Mouse (Mus musculus) layer of hippocampus, adult 11-12 months (tissue): ENCODE results near the gene Atg7.

Experiments
- DNase-seq: peaks from one replicate; pipeline ENCODE4 v3.0.0; 2022; ENCODE audit warnings: low spot score

Atg7 gene

DNA sequence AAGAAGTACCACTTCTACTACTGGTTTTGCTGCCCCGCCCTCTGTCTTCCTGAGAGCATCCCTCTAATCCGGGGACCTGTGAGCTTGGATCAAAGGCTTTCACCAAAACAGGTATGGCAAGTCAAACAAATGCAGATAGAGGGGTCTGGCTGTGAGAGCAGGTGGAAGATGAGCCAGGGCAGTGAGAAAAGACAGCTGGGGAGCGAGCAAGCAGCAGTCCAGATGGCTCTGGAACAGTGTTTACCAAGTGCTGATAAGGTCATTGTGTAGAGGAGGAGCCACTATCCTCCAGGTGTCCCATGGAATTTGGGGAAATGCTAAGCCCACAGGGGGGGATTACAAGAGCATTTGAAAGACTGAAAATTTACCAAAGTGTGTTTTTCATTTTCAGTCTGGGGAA is 41.5 kb downstream of the Atg7 start:
- DNase-seq: no peak

DNA sequence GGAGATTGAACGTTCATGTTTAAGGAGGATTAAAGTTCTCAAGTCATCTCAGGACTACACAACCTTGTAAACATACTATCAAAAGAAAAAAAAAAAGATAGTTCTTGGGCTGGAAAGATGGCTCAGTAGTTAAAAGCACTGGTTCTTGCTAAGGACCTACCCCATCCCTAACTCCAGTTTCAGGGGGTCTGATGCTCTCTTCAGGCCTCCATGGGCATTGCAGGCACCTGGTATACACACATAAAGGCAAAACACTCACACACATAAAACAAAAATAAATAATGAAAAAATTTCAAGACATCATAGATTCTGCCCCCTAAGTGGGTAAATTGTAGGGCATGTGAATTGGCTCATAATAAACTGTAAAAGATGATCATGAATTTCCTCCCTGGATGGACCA is 42.5 kb downstream of the Atg7 start:
- DNase-seq: no peak

DNA sequence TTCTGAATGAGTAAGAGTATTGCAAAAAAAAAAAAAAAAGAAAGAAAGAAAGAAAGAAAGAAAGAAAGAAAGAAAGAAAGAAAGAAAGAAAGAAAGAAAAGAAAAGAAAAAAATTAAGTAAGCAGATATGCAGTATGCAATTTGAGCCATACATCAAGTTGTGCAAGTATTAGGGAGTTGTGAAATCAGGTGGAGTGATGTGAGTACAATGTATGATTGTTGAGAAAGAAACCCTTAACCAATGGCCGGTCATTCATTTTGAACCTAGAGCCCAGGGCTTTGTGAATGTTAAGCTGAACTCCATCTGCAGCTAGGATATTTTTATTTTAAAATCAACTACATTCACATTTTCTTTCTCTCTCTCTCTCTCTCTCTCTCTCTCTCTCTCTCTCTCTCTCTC is 44.1 kb downstream of the Atg7 start:
- no peak for DNase-seq

DNA sequence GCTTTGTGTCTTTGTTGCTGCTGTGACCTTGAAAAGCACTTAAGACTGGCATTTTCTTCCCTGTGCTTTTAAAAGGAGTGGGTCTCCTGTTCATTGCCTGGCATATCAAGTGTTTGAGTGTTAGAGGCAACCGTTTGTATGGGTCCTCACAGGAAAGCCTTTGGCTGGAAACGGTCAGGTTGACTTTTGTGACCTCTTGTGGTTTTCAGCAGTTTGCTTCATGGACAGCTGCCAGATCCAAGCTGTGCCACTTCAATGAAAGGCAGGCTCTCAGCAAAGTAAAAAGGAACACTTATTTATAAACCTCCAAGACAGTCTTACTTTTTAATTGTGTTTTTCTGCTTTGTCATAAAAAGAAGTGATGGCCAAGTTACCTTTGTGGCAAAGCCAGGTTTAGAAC is 47.8 kb downstream of the Atg7 start:
- DNase-seq: no peak

DNA sequence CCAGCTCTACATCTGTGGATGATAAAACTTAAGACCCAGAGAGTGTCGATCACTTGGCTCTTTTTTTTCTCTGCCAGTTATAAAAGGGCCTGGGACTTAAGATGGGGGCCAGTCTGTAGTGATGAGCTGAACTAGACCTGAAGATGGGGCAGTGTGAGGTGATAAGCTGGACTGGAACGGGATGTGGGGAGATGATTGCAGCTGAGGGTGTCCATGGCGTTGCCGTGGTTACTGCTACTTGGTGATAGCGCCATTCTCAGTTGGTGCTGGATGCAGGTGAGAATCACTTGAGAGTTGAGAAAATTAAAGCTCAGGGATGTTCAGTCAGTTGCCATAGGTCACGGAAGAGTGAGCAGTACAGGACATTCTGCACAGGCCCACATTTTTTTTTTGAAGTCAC is 48.6 kb downstream of the Atg7 start:
- DNase-seq: no peak

DNA sequence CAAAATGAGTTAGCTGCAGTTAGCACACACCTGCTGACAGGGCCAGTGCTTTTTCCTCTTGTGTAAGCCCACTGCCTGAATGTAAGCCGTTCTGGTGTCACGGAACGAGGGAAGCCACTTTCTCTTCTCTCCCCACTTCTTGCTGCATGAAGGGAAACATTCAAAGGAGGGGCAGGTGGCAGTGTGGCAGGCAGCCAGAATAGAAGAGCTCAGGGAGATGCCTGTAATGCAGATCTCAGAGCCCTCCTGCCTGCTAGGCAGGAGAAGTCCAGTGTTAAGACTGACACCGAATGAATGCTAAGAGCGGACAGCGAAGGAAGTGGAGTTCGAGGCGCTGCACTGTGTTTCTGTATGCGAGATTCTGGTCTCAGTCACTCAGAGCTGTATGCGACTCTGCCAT is 49.8 kb downstream of the Atg7 start:
- no peak for DNase-seq

DNA sequence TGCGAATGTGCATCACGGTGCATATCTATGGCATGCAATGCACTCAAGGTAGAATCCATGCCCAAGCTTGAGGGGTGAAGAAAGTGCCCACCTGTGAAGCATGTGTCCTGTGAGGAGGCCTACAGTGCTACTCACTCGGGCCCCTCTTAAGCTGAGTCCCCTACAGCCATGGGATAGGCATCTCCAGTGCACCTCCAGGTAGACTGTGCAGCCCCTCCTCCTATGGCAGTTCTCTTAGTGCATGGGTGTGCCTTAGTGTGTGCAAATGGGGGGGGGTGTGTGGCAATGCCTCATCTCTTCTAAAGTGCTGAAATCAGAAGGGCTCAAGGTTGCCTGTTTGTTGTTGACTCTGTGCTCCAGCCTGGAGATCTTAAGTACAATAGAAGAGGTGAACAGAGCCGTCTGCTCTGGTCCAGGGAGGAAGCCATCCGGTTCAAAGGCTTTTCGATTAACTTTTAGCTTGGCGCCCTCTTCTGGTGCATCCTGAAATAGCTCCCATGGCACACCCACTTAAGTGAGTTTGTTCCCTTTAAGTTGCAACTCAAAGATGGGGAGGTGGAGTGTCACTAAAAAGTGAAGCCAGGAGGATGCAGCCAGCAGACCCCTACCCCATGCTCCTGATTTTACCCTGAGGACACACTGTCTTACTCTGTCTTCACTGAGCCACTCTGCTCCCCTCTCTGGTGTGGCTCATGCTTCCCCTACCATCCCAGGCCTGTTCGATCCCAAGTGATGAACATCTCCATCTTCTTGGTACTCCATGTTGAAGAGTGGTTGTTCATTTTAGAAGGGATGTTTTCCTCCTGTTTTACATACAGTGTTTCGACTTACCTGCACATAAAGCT is 55.0 kb downstream of the Atg7 start:
- peak; percentile 80 for DNase-seq

DNA sequence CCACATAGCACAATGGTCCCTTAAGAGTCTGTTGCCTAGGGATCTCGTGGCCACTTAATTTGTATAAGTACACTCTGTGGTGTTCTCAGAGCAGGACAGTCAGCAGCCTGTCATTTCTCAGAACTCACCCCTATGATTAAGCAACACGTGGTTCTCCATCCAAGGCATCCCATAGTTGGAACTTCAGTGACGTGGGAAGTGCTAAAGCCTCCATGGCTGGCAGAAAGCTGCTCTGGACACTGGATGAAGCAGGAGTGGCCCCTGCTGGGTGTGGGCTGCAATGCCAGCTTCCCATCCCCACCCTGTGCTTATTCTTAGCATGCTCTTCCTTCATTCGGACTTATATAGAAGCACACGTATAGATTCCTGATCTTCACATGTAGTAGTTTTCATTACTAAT is 55.7 kb downstream of the Atg7 start:
- no peak for DNase-seq

DNA sequence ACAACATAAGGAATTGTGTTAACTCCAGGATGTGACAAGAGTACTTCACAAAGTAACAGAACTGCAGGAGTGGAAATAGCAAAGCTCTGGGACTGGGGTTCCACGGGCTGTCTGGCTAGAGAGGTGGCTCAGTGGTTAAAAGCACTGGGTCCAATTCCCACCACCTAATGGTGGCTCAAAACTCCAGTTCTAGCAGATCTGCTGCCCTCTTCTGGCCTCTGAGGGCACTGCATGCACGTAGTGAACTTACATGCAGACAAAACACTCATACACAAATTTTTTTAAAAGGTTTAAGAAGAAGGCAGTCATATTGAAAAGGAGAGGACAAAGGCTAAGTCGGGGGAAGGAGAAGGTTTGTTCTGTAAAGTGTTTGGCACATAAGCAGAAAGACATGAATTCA is 57.8 kb downstream of the Atg7 start:
- DNase-seq: no peak

DNA sequence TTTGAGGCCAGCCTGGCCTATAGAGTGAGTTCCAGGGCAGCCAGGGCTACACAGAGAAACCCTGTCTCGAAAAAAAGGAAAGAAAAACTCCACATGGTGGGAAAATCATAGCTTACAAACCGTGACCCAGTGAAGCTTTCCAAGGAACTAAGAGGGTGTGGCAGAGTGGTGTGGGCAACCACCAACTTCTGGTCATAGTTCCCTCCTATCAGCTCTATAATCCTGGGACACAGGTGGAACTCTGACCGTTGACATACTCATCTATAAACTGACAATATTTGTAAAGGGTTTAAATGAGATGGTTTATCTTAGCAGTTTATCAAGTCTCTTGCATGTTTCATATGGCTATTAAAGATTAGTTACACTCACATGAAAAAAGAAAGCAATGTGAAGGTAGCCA is 64.1 kb downstream of the Atg7 start:
- no peak for DNase-seq

DNA sequence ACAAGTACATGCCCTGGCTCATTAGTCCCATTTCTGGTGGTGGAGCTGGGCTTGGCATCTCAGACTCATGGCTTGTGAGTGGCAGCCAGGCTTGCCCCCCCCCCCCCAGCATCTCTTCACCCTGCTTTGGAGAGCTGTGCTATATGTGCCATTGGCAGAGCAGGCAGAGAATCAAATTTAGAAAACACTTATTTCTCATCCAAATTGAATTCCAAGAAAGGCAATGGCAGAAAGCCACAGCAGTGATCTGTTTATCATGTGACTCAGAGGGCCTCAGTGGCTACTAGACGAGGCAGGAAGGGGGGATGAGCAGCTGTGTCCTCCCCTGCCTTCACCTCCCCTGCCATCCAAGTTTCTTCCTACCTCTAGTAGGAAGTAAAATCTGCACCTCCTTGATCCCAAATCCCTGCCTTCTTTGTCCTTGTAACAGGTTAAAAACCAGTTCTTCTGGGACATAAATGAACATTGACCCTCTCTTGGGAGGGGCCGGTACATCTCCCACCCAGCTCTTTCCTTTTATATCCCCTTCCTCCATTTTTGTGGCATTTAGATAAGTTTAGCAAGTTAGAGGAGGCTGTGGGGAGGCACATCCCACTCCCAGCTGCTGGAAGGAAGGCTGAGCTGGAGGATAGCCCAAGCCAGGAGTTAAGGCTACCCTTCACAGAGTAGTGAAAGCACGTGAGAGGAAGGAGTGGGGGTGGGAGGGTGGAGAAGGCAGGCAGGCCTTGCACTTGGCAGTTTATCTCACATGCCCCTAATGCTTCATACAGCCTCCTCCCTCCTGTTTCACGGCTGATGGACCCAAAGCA is 69.5 kb downstream of the Atg7 start:
- peak; percentile 56 for DNase-seq

DNA sequence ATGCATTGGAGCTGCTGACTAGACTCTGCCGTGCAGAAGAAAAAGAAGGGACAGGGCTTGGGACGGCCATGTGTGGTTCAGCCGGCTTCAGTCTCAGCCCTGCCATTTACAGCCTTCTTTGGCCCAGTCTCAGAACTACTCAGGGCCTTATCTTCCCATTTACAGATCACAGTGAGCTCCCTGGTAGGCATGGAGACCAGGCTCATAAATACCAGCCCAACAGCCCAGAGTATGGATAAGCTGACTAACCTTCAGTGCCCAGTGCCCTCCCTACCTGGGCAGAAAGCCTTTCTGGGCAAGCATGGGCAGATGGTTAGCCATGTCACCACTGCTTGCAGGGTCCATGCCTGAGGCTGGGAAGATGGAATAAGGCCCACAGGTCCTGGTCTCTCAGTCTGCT is 70.6 kb downstream of the Atg7 start:
- no peak for DNase-seq

DNA sequence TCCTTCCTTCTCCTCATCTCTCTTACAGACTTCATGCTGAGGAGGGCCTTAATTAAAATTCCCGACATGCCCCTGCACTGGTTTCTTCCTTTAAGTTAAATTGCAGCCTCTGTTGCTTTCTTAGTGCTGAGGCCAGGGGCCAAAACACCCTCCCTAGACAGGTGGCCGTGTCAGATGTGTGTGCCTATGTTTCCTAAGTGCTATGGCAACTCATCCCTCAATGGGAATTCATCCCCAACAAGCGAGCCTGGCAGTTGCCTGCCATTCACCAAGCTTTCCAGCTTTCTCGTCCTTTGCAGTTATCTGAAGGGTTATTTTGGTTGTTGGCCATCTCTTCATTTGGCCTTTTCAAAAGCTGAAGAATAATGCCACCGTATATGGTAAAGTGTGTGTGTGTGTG is 71.8 kb downstream of the Atg7 start:
- DNase-seq: no peak

DNA sequence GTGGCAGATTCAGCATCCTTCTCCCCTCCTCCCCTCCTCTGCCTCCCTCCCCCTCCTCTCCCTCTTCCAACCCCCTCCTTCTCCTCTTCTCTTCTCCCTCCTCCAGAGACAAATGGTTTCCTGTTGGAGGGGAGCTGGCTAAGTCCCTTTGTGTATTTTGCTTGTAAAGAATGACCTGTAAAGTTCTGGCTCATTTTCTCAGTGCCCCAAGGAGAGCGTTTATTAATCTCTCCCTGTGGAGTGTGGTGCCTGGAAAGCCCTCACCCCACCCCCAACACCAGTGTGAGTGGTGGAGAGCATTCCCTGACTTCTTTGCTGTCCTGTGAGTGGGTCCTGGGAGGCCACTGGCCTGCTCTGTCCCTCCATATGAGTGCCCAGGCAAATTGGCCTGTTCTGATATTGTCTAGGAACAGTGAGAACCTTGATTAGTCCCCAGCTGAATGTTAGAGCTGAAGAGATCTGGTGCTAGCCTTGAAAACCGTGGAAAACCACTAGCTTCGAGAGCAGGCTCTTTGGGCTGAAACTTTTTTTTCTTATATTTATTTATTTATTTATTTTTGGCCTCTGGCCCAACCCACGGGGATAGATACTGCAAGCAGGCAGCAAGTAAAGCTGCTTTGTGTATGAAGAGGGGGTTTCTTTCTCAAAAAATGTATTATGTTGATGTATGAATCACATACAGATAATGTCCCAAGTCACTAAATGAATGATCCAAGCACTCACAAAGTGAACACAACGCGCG is 72.6 kb downstream of the Atg7 start:
- DNase-seq: no peak

DNA sequence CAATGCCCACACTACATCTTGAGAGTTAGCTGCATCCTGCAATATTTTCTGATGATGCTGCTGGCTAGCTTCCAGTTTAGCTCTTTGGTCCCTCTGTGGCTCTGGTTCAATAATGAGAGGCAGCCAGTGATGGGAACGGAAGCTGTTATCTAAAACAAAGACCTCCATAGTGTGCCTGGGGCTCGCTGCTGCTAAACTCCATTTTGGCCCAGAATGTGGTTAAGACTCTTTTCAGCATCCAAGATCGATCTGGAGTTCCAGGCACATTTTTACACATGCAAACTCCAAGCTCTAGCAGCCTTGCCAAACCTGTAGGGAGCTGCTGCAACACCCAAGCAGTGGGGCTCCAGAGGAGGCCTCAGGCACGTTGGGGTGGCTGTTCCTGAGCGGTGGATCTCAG is 76.2 kb downstream of the Atg7 start:
- peak; percentile 71 for DNase-seq

DNA sequence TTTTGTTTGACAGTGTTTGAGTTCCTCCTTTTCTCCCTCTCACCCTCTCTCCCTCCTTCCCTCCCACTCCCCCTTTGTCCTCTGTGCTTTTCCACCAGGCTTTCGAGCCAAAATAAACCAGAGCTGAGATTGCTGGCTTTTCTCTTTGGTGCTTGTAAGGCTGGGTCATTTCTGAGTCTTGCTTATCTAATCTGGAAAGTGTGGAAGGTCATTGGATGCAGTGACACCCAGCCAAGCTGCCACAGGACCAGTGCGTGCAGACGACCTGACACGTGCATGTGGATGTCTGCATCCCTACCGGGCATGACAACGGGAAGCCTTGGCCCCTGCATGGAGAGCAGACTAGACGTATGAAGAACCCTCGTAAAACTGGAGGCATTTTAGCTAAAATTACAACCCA is 76.8 kb downstream of the Atg7 start:
- no peak for DNase-seq

DNA sequence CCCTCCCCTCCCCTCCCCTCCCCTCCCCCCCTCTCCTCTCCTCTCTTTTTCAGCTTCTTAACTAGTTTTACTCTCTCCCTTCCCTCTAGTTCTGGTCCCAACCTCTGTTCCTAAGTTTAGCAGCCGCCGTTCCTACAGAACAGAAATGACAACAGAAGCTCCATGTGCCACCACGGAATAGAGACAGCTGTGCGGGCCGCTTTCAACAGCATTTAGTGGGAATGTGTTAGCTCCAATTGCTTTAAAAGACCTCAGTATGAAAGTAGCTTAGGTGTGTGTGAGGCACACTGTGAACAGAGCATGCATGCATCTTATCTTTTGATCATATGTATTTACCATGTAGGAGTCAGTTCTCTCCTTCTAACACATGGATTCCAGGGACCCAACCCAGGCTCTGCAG is 79.1 kb downstream of the Atg7 start:
- no peak for DNase-seq

DNA sequence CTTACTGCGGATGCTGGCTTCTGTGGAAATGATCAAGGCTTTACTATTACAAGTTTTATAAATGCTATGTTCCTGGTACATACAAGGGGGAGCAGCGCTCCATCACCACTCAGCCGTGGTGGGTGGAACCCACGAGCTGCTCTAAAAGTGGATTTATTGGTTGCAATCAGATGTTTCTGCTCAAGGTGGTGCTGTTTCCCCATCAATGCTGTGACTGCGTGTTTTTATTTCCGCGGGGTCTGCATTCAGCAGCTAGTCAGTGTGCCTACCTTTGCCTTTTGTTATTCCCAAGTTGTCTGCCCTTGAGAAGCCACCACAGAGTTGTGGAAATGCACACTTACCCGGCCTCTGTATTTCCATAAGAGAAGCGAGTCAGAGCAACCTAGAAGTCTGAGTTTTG is 81.0 kb downstream of the Atg7 start:
- peak; percentile 80 for DNase-seq

DNA sequence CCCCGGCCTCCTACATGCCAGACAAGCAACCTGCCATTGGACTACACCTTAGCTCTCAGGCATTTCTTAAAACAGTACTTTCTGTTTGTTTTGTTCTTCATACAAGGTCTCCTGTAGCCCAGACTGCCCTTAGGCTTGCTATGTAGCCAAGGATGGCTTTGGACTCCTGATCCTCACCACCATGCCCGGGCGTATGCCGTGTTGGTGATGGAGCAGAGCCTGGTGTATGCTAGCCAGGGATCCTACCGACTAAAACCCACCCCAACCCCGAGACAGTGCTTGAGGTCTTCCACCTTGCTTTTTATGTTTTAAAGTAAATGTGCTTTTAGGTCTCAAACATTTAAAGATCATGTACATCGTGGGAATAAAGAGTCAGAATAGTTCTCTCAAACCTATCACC is 81.5 kb downstream of the Atg7 start:
- no peak for DNase-seq

DNA sequence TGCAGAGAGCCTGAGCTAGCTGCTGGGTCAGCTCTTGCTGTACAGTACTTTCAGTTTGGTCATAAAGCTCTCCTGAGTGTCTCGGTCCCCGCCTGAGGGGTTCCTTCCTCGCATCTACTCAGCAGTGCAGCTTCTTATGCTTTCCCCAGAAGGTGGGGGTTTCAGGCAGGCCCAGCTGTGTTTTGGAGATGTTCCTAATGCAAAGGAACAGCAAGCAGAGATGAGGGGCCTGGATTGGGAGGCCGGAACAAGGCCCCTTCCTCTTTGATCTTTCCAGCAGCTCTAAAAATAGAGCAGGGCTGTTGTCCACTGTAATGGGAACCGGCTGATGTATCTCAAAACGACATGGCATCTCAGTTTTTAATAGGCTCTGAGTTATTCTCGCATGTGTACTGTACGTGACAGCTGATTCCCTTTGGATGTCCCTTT is 82.3 kb downstream of the Atg7 start:
- DNase-seq: no peak

DNA sequence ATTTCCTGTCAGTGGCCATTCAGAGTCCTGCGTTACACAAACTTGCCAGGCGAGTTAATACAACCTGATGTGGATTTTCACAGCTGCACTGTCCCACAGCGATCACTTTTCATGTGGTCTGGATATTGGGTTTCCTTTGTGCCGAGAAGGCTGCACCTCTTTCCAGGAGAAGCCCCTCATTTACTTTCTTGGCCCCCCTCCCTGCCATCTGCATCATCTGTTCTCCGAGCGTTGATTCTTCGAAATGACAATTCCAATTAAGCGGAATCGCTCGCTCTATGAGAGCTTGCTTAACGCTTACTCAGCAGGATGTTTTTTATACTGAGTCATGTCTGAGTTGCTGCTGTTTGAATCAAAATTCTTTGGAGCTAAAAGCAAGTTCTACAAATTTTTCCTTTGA is 83.8 kb downstream of the Atg7 start:
- no peak for DNase-seq

DNA sequence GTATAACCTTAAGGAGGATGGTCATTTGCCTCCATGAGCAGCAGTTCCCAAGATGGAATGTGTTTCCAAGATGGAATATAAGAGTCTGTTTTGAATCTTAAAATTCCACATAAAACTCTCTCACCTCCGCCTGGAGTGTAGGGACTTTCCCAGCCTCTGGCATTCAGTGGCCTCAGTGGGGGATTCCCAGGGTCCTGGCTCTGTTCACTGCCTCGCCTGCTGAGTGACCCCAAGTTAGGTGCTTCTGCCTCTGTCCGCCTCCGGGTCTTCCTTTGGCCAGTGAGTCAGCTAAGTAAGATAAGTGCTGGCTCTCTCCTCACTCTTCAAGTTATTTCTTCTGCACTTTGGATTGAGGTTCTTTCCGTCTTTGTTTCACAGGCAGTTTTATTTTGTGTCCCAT is 90.3 kb downstream of the Atg7 start:
- DNase-seq: no peak

DNA sequence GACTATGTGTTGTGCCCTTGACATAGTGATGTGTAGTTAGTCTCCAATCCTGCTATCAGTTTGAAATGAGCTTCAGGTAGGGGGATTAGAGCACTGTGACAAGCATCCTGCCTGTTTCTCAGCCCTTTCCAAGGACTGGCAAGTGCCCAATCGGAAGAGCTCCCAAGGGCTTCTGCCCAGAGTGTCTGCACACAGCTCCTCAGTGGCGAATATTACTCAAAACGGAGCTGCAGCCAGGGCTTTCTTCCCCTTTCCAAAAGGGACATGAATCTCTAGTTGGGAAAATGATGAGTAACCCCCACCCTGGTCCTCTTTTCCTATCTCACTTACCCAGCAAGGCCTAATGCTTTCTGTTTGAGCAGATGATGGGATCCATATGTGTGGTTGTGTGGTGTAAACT is 90.8 kb downstream of the Atg7 start:
- DNase-seq: no peak
